Mouse (Mus musculus): ENCODE results near the gene Foxp2.

Gene Foxp2

GRCm38 (mm10) chr6:15370827-15371226 lies 469.7 kb downstream of the Foxp2 start:
- no peak for DNase-seq (ENCODE audit: low spot score in 2 of 2)

GRCm38 (mm10) chr6:15373621-15374020 lies 472.5 kb downstream of the Foxp2 start:
- DNase-seq (ENCODE audit: low spot score in 2 of 2): no peak

- no peak for DNase-seq (ENCODE audit: low spot score in 2 of 2)
Observed at GRCm38 (mm10) chr6:15378261-15378660, 477.1 kb downstream of the Foxp2 start.

GRCm38 (mm10) chr6:15396462-15396861 lies 495.3 kb downstream of the Foxp2 start:
- DNase-seq (ENCODE audit: low spot score in 2 of 2): no peak

- no peak for DNase-seq (ENCODE audit: low spot score in 2 of 2)
Observed at GRCm38 (mm10) chr6:15397485-15397884, 496.3 kb downstream of the Foxp2 start.

GRCm38 (mm10) chr6:15401138-15401537 lies 500.0 kb downstream of the Foxp2 start:
- no peak for DNase-seq (ENCODE audit: low spot score in 2 of 2)

- no peak for DNase-seq (ENCODE audit: low spot score in 2 of 2)
Observed at GRCm38 (mm10) chr6:15402026-15402425, 500.9 kb downstream of the Foxp2 start.

GRCm38 (mm10) chr6:15415099-15415498 lies 514.0 kb downstream of the Foxp2 start:
- DNase-seq (ENCODE audit: low spot score in 2 of 2): no peak

GRCm38 (mm10) chr6:15459701-15460100 lies 558.6 kb downstream of the Foxp2 start:
- DNase-seq (ENCODE audit: low spot score in 2 of 2): no peak

GRCm38 (mm10) chr6:15463390-15463789 lies 562.2 kb downstream of the Foxp2 start:
- DNase-seq (ENCODE audit: low spot score in 2 of 2): no peak

- DNase-seq (ENCODE audit: low spot score in 2 of 2): no peak
Observed at GRCm38 (mm10) chr6:15465471-15465870, 564.3 kb downstream of the Foxp2 start.

GRCm38 (mm10) chr6:15466634-15467033 lies 565.5 kb downstream of the Foxp2 start:
- DNase-seq (ENCODE audit: low spot score in 2 of 2): no peak

GRCm38 (mm10) chr6:15486909-15487308 lies 585.8 kb downstream of the Foxp2 start:
- no peak for DNase-seq (ENCODE audit: low spot score in 2 of 2)

Data from spleen, postnatal 4 days (tissue).